Mouse (Mus musculus) NIH3T3 (cell line): ENCODE data around the gene N4bp2.

Experiments
- DNase-seq: peaks from one replicate; pipeline ENCODE4 v3.0.0-alpha.2; 2012; ENCODE audit warnings: low read depth

Gene N4bp2

GRCm38 (mm10) chr5:65862217-65862927 lies 99.1 kb downstream of the N4bp2 start:
- DNase-seq, result no peak

DNA sequence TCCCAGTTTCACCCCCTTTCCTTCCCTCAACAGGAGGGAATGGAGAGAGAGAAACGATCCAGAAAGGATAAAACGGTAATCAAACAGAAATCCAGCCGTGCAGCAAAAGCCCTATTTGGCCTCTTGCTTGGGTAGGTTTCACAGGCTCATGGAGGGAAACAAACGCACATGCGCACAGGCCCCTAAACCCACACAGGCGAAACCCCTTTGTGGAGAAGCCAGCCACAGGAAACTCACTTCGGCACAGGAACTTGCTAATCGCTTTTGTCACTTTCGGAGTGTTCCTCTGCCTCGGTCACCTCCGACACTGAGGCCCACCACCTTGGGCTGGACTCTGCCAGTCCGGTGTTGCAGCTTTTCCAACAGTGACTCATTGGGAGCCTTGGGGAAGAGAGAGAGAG lies 100.0 kb downstream of the N4bp2 start:
- DNase-seq, result no peak

DNA sequence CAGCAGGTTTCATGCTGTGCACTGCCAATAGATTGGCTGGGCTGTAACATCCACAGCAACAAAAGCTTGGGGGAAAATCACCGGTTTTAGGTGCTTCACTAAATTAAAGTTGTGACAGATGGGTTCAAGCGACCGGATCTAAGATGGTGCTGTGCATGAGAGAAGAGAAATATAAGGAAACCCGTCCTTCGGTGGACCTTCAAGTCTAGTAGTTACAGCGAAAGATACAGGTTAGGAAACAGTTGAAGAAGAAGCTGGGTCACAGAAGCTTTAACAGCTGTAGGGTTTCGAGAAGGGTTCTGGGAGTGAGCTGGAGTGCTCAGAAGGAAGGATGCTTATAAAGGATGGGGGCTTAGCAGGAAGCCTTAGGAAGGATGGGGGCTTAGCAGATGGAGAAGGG lies 101.2 kb downstream of the N4bp2 start:
- no peak for DNase-seq

- no peak for DNase-seq
These were observed 101.6 kb downstream of the N4bp2 start for GRCm38 (mm10) chr5:65864946-65865345.

DNA sequence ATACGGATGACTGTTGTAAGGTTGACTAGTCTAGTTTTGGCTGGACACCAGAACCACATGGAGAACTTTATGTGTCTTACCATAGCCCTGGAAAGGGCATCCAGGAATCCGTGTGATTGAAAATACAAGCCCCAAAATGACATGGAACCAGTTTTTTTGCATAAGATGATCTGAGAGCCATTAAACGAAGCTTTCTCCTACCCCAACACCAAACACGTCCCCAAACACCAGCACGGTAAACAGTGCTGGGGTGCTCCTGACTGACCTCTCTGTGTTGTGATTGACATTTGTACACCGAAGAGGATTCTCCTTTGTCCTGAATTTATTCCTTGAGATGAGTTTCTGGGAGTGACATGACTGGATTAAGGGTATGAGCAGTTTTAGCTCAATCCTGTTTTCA lies 103.3 kb downstream of the N4bp2 start:
- DNase-seq, result no peak

DNA sequence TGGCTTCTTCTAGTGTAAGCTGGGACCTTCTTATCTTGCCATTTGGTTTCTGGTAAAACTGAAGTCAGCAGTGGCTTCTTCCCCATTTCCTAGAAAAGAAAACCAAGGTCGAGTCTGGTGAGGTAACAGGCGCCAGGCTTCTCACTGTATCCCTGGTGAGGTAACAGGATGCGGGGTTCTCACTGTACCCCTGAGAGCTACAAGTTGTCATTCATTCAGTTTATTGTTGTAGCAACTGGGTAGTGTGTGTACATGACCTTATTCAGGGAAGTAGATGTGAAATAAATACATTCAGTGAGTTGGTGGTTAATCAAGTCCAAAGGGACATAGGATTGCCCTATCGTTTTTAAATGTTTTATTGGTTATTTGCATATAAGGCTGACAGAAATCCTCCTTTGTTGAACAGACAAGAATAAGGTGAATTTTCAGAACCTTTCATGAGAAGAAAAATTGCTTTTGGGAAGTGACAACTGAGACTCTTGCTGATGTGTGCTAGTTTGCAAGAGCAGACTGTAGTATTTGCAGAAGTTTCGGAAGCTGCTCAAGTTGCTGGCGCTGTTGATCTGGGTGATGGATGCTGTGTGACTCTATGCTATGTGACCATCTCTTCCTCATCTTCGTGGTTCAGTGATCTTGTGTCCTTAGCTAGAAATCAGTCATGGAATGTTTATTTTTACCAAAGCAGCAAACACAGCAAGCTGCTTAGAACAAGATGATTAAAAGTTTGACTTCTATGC lies 104.2 kb downstream of the N4bp2 start:
- DNase-seq, result no peak

- DNase-seq, result no peak
These were observed 105.1 kb downstream of the N4bp2 start for GRCm38 (mm10) chr5:65868419-65868818.

DNA sequence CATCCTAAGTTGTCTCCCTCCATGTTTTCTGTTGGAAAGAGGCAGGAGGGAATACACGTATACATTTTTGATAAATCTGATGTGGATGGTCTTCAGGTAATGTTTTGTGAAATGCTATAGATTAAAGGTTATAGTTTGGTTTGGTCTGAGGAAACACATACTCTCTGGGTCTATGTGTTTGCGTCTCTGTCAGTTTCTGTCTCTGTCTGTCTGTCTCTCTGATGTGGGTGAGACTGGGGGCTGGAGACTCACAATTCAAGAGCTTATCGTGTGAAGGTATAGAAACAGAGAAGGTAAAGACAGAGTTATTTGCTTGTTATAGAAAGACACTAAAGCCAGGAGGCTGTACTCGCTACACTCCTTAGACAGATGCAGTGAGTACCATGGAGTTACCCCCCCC lies 106.3 kb downstream of the N4bp2 start:
- no peak for DNase-seq

GRCm38 (mm10) chr5:65871276-65871875 lies 108.1 kb downstream of the N4bp2 start:
- no peak for DNase-seq

DNA sequence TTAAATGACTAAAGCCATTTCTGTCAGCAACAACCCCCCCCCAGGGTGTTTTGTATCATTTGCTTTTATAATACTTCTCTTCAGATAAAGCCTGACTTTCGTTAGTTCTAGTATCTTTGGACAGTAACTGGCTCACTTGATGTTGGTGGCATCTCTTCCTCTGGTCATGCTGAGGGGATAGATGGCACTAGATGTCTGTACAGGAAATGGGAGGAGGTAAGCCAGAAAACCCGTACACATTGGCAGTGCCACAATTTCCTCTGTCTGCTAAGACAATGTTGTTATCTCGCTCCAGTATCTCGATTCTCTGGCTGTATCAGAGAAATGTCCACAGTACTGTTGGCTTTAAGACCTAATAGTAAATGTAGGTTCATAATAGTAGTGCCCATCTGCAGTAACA lies 109.9 kb downstream of the N4bp2 start:
- DNase-seq, result no peak

DNA sequence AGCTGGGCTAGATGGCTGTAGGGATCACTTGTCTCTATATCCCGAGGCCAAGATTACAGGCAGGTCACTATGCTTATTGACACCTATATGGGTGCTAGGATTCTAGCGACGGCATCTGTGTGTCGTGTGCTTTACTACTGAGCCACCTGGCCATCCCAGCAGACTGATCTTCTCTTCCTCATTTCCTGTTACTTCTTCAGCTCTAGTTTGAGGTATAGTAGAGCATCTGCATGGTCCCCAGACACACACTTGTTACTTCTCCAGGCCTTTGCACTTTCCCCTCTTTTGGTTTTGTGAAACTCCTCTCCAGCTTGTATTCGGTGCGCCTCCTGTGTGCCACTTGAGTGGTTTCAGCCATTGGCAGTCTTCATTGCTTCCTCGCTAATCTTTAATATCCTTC lies 111.9 kb downstream of the N4bp2 start:
- no peak for DNase-seq

DNA sequence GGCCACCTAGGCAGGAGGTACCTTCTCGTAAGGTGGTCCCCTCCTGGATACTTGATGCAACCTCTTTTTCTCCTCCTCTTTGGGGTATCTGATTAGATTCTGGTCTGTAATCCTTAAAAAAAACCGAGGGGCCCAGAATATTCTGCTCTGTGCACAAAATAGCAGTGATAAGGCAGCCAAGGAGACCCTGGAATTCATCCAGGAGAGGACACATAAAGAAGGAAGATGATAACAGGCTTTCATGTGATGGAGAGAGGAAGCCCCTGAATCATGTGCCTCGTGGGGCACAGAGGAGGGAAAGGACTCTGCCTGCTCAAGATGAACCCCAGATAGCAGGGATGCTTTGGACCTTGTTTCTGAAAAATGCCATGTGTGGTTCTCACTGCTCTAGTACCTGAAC lies 115.0 kb downstream of the N4bp2 start:
- no peak for DNase-seq
